Mouse (Mus musculus) spleen, adult 2 months (tissue): ENCODE results near the gene Nploc4. TPM values are rescaled to one million over a fixed set of nuclear protein-coding genes. Genes with fewer than 3 reads are reported as not detected.
A peak's percentile ranks its signal among the peaks of the same experiment; 100 is the strongest.

Experiments
- DNase-seq, 2 experiments: peaks; one replicate each; pipeline versions ENCODE4 v3.0.0 to v3.0.0-alpha.2; 2012 to 2021; ENCODE audit warnings: low spot score in 2 of 2, low read depth in 1 of 2
- H3K27ac ChIP-seq: fragments of 200-500 bp; 2 replicates; pipeline ENCODE4 v1.5.1; 2012; ENCODE audit warnings: low read length, inconsistent platforms; ENCODE audit not compliant: insufficient read depth
- H3K27me3 ChIP-seq: fragments of 200-500 bp; 2 replicates; pipeline ENCODE4 v1.6.1; 2012; ENCODE audit warnings: mild to moderate bottlenecking, moderate library complexity, low read length, inconsistent platforms; ENCODE audit not compliant: control insufficient read depth, insufficient read depth
- H3K36me3 ChIP-seq: fragments of 200-500 bp; 2 replicates; pipeline ENCODE4 v1.6.1; 2012; ENCODE audit warnings: mild to moderate bottlenecking, low read length, inconsistent platforms; ENCODE audit not compliant: control insufficient read depth, insufficient read depth
- H3K4me1 ChIP-seq: fragments of 200-500 bp; 2 replicates; pipeline ENCODE4 v1.6.1; 2011; ENCODE audit warnings: inconsistent platforms; ENCODE audit not compliant: control insufficient read depth, insufficient read depth, insufficient read length
- H3K4me3 ChIP-seq: fragments of 200-500 bp; 2 replicates; pipeline ENCODE4 v1.5.1; 2011; ENCODE audit warnings: mild to moderate bottlenecking, inconsistent platforms; ENCODE audit not compliant: insufficient read depth, insufficient read length; ENCODE audit errors: extremely low read depth
- CTCF ChIP-seq: fragments of 200-500 bp; IDR thresholded peaks from 2 replicates; pipeline ENCODE4 v1.5.1; 2011; ENCODE audit warnings: mild to moderate bottlenecking, inconsistent platforms; ENCODE audit not compliant: insufficient read depth, insufficient read length, insufficient replicate concordance; ENCODE audit errors: extremely low read depth
- POLR2A ChIP-seq: fragments of 200-500 bp; IDR thresholded peaks from 2 replicates; pipeline ENCODE4 v1.6.1; 2011; ENCODE audit warnings: low read depth, low read length, inconsistent platforms
- WGBS: fragments of 180-500 bp; shearing (Covaris S2); methylation state at CpG from one replicate; pipeline ENCODE4 v1.1.7; 2018; 5-methylcytosine and 5-hydroxymethylcytosine counted together
- polyA plus RNA-seq: library from polyadenylated mRNA; depleted of rRNA; stranded (reverse); fragments of >200 nt; gene quantifications from 2 replicates; pipeline ENCODE4 v1.2.3, GENCODE M21; 2012

Gene Nploc4
- polyA plus RNA-seq, 1 experiment = 25.3 TPM

DNA sequence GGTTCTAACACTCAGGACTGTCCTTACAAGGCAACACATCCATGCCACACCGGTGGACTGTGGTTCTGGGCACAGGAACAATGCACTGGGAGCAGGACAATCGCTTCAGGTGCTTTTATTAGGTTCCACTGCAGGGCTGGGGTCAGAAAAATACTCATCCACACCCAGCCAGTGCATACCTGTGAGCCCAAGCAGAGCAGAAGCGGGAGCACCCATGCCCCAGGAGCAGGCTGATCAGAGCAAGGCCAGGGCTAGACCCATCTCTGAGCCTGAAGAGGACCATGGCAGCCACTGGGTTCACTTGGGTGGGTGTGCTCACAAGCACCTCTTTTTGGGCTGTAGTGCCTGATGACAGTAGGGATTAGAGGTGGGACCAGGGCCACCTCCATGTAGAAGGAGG, 57.2 kb downstream of the Nploc4 start:
- no peak overlapping the region for H3K4me3 ChIP-seq
- peaks cover 25% of the 10 kb centered on the region for H3K36me3 ChIP-seq
- peaks cover 9% of the 10 kb centered on the region for H3K4me1 ChIP-seq
- H3K27ac ChIP-seq = no peak overlapping the region
- no peak for DNase-seq
- no peaks in the 10 kb centered on the region for H3K27me3 ChIP-seq
- WGBS = 99% methylated on average over 3 of the region's 3 CpGs
- TF ChIP-seq POLR2A (no peak), CTCF (no peak)

DNA sequence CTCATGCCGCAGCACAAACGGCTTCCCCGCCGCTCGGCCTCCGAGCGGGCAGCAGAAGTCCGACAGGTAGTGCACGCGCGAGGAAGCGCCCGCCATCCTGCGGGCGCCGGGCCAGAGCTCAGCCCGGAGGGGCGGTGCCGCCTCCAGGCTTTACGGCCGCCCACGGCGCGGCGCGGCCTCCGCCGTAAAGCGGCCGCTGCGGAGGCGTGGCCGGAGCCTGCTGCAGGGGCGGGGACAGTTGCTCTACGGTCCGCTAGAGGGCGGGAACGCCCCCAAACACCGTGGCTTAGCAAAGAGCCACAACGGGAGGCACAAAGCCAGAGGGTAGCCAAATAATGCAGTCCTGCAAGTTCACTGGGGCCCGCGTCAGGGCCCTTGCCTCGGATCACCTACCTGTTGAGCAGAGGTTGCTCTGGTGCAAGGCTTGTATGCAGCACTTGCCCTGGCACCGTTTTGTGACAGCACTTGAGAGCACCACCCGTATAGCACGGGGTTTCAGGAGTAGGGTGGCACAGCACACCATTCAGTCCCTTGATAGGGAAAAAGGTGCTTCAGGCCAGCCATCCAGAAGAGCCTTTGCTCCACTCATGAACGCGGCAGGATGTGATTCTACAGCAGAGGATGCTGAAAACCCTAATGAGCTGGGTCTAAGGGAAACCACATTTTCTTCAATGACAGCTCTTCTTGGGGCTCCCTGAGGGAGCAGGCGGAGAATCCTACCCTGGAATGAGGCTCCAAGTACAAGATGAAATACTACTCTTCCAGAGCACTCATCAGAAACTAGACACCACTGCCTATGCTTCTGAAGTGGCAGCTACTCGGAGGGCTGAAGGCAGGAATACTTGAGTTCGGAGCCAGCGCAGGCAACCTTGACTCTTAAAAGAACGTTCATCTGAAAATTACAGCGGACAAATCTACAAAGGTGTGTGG, 58.6 kb downstream of the Nploc4 start, which contains the start of gene Faap100:
Gene Faap100, minus strand, starts transcription at position 154 of the 930 bp plus-strand sequence.
- WGBS = 10% methylated on average over 54 of the region's 54 CpGs
- TF ChIP-seq POLR2A (peak; percentile 69), CTCF (peak; percentile 65; the same call in 1 of the 2 replicates)
- peak; percentile 84 to 87 for DNase-seq
- H3K36me3 ChIP-seq = peaks cover 24% of the 10 kb centered on the region
- 0 out of 2 replicates have a peak within 1 kb of the TSS, but pooled peaks have one; percentile 21 for H3K27ac ChIP-seq
- peak within 1 kb of the TSS; percentile 86 for H3K4me3 ChIP-seq
- peaks cover 9% of the 10 kb centered on the region for H3K4me1 ChIP-seq
- no peaks in the 10 kb centered on the region for H3K27me3 ChIP-seq

DNA sequence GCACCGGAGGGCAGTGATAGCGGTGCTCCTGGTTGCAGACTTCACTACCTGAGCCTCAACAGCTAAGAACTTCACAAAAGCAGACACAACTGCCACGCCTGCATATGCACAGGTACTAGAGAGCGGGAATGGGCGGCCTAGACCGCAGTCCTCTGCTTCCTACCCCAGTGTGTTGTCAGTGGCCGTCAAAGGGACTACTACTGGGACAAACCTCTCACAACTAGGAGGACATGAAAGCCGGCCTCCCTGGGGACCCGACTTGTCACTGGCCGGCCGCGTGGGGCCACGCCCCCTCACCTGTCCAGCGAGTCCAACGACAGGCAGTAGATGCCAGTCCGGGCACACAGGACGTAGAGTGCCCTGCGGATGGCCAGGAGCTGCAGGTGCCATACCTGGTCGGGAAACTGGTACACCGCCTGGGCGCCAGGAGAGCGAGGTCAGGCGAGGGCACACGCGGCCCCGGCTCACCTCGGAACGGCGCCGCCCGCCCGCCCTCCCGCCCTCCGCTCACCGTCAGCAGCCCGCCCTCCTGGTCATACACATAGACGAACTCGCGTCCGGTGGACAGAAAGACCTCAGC, 59.4 kb downstream of the Nploc4 start:
- Histone ChIP-seq H3K27ac (0 out of 2 replicates have a peak overlapping the region, but pooled peaks have one; percentile 21), H3K27me3 (no peaks in the 10 kb centered on the region), H3K4me3 (peak overlapping the region; percentile 86), H3K4me1 (peaks cover 9% of the 10 kb centered on the region), H3K36me3 (peaks cover 26% of the 10 kb centered on the region)
- no peak for TF ChIP-seq CTCF
- TF ChIP-seq POLR2A = no peak
- peak in 1 of 2 experiments; percentile 29 for DNase-seq
- WGBS = 3% methylated on average over 40 of the region's 40 CpGs

GRCm38 (mm10) chr11:120377337-120377736, 60.2 kb downstream of the Nploc4 start:
- peaks cover 20% of the 10 kb centered on the region for H3K36me3 ChIP-seq
- DNase-seq = no peak
- H3K27ac ChIP-seq = no peak overlapping the region
- WGBS = 74% methylated on average over 10 of the region's 10 CpGs
- no peak overlapping the region for H3K4me3 ChIP-seq
- H3K27me3 ChIP-seq = no peaks in the 10 kb centered on the region
- TF ChIP-seq POLR2A (no peak), CTCF (no peak)
- peaks cover 9% of the 10 kb centered on the region for H3K4me1 ChIP-seq

DNA sequence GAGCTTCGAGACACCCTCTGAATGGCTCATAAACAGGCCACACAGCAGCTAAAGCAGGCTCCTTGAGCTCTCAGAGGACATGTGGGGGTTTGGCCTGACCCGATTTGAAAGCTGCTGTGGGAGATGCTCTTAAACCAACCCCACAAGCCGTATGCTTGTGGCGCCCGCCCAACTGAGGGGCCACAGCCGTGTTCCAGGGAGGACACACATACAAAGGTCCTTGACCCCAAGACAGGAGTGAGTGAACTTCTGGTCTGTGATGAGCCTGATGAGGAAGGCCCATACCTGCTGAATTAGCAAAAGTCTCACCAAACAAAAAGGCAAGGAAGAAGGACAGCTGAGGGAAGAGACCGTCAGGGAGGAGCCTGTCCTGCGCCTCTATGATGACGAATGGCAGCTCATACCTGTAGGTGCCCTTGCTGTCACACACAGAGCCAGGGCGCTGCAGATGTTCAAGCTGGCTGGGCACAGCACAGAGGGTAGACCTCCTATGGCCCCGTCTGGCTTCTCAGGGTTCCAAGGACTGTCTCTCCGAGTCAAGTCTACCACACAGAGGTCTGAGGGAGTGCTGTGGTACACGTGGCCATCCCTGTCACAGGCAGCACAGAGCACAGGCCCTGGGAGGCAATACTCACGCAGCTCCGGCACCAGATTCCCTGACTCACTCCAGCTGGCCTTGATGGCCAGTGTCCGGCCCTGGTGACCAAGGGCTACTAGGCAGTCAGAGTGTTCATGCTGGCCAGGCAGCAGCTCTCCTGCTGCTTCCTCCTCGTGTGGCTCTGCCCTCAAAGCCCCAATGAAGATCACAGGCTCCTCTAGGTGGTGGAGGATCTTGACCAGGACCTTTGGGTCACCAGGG, 61.0 kb downstream of the Nploc4 start:
- Histone ChIP-seq H3K4me3 (no peak overlapping the region), H3K36me3 (peaks cover 13% of the 10 kb centered on the region), H3K4me1 (peaks cover 9% of the 10 kb centered on the region), H3K27ac (no peak overlapping the region), H3K27me3 (no peaks in the 10 kb centered on the region)
- TF ChIP-seq POLR2A = no peak
- TF ChIP-seq CTCF = no peak
- DNase-seq = no peak
- WGBS = 91% methylated on average over 17 of the region's 17 CpGs

DNA sequence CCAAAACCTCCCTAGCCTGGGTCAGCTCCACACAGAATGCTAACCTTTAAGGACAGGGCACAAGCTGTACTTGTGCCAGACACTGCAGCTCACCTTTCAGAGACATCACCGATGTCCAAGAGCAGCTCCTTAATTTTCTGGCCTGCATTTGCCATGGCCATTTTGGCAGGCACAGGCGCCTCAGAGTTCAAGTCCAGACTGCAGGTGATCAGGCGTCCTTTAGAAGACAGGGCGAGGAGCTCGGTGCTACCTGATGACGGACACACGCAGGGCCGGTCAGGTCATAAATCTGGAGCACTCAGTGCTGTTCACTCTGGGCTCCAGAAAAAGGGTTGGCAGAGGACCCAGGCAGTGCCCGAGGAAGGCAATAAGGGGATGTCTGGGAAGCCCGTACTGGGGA, 62.2 kb downstream of the Nploc4 start:
- 95% methylated on average over 10 of the region's 10 CpGs for WGBS
- no peak overlapping the region for H3K4me3 ChIP-seq
- H3K27me3 ChIP-seq = no peaks in the 10 kb centered on the region
- TF ChIP-seq CTCF (no peak), POLR2A (no peak)
- DNase-seq = no peak
- H3K36me3 ChIP-seq = peaks cover 7% of the 10 kb centered on the region
- H3K4me1 ChIP-seq = peaks cover 9% of the 10 kb centered on the region
- H3K27ac ChIP-seq = no peak overlapping the region
